In the genomic region with DNA sequence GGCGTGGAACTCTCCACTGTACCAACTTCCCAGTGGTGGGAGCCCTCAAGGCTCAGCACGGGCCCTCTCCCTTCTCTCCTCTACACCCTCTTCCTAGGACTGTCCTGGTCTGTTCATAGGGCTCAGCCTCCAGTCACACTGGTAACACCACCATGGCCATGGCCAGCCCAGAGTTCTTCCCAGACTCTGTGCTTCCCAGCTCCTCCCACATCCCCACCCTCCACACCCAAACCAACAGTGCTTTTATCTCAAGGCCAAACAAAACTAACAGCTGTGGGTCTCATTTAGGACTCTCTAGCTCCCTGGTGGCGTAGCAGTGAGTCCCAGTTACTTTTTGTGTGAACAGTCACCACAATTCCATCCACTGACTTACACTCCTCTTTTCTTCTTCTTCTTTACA, we compare ENCODE assay signal across 18 mouse cellular contexts. TPM values are rescaled to one million over a fixed set of nuclear protein-coding genes. Genes with fewer than 3 reads are reported as not detected.
DNase-seq lines count a peak whose midpoint lies in the region; ATAC-seq lines count a peak whose summit lies in the region.
"Had no signal": no experiment of that assay in that cellular context is flagged by ENCODE, and none has a peak within 500 bp of the region (broad histone marks: within the 10 kb centered on the region; RNA-seq: fewer than 3 reads in every experiment).

No protein-coding gene starts in this region.

- H3K36me3 ChIP-seq in lung, embryonic 15.5 days, result no peaks in the 10 kb centered on the region
- no peaks in the 10 kb centered on the region for H3K36me3 ChIP-seq in intestine, embryonic 16.5 days (ENCODE audit: control insufficient read depth, insufficient read depth, low read length)
- H3K36me3 ChIP-seq in liver, embryonic 16.5 days (ENCODE audit: control insufficient read depth, insufficient read depth), result no peaks in the 10 kb centered on the region

- 0 out of 2 replicates have a peak, but pooled peaks have one; percentile 17 for ATAC-seq in lung, embryonic 15.5 days (ENCODE audit: borderline replicate concordance, extremely low read depth, low FRiP score, low TSS enrichment)
- ATAC-seq in intestine, embryonic 16.5 days, result peak; percentile 78
- ATAC-seq in liver, embryonic 16.5 days (ENCODE audit: low read depth), result peak; percentile 77
- ATAC-seq: inflammation-experienced regulatory T-cells, adult 6 months had no signal

- H3K4me2 ChIP-seq in lung, embryonic 15.5 days, result no peak overlapping the region
- no peak overlapping the region for H3K4me2 ChIP-seq in intestine, embryonic 16.5 days (ENCODE audit: low read depth, low read length)
- H3K4me2 ChIP-seq in liver, embryonic 16.5 days (ENCODE audit: low read depth, low read length), result peak overlapping the region; percentile 33; the same call in 1 of the 2 replicates
- H3K4me2 ChIP-seq: neural tube, embryonic 13.5 days had no signal

- no peaks in the 10 kb centered on the region for H3K27me3 ChIP-seq in lung, embryonic 15.5 days
- H3K27me3 ChIP-seq in intestine, embryonic 16.5 days (replicated peaks; ENCODE audit: control insufficient read depth, insufficient read depth, low read length), result no peaks in the 10 kb centered on the region
- H3K27me3 ChIP-seq in liver, embryonic 16.5 days (ENCODE audit: control insufficient read depth, insufficient read depth, low read depth, low read length), result no peaks in the 10 kb centered on the region
- H3K27me3 ChIP-seq: neural tube, embryonic 13.5 days had no signal

- H3K9me3 ChIP-seq in lung, embryonic 15.5 days, result no peaks in the 10 kb centered on the region
- no peaks in the 10 kb centered on the region for H3K9me3 ChIP-seq in intestine, embryonic 16.5 days (ENCODE audit: control insufficient read depth, low read length)
- H3K9me3 ChIP-seq in liver, embryonic 16.5 days (replicated peaks; ENCODE audit: control insufficient read depth, low read length), result no peaks in the 10 kb centered on the region
- H3K9me3 ChIP-seq: neural tube, embryonic 13.5 days had no signal

- no peak overlapping the region for H3K9ac ChIP-seq in lung, embryonic 15.5 days
- no peak overlapping the region for H3K9ac ChIP-seq in intestine, embryonic 16.5 days (ENCODE audit: low read depth, low read length)
- H3K9ac ChIP-seq in liver, embryonic 16.5 days (ENCODE audit: low read depth, low read length), result no peak overlapping the region
- H3K9ac ChIP-seq: neural tube, embryonic 13.5 days had no signal

- H3K27ac ChIP-seq in lung, embryonic 15.5 days, result no peak overlapping the region
- no peak overlapping the region for H3K27ac ChIP-seq in intestine, embryonic 16.5 days (ENCODE audit: low read length)
- no peak overlapping the region for H3K27ac ChIP-seq in liver, embryonic 16.5 days (ENCODE audit: low read length)
- H3K27ac ChIP-seq: neural tube, embryonic 13.5 days had no signal

- intact Hi-C loops in gastrocnemius, postnatal 36 days (cut with DNase I), result no loop called here

- no peak overlapping the region for H3K4me3 ChIP-seq in lung, embryonic 15.5 days
- H3K4me3 ChIP-seq in intestine, embryonic 16.5 days (ENCODE audit: low read length), result no peak overlapping the region
- no peak overlapping the region for H3K4me3 ChIP-seq in liver, embryonic 16.5 days (ENCODE audit: low read depth, low read length)
- H3K4me3 ChIP-seq: neural tube, embryonic 13.5 days had no signal

- WGBS in lung, embryonic 15.5 days, result 62% methylated on average over 3 of the region's 3 CpGs
- 64% methylated on average over 3 of the region's 3 CpGs for WGBS in intestine, embryonic 16.5 days
- WGBS in liver, embryonic 16.5 days (ENCODE audit: insufficient replicate concordance), result 60% methylated on average over 3 of the region's 3 CpGs

- H3K4me1 ChIP-seq in lung, embryonic 15.5 days, result no peaks in the 10 kb centered on the region
- 0 out of 2 replicates have a peak, but pooled peaks cover 5% of the 10 kb centered on the region for H3K4me1 ChIP-seq in intestine, embryonic 16.5 days (ENCODE audit: control insufficient read depth, insufficient read depth, low read length)
- peaks cover 17% of the 10 kb centered on the region for H3K4me1 ChIP-seq in liver, embryonic 16.5 days (ENCODE audit: control insufficient read depth, low read depth, low read length)
- H3K4me1 ChIP-seq: neural tube, embryonic 13.5 days had no signal

- no peak for DNase-seq in lung, postnatal 10 days
- DNase-seq in frontal cortex, adult 2 months (ENCODE audit: extremely low spot score in 1 of 2, low spot score in 1 of 2), result no peak
- no peak for DNase-seq in gastrocnemius, postnatal 36 days
- no peak for DNase-seq in right cerebral cortex, postnatal 36 days (ENCODE audit: low spot score in 2 of 2)
- DNase-seq: adrenal gland, postnatal 10 days; B cell, adult 2 months; cerebellum, postnatal 14 days; heart, adult 18-20 months; kidney, postnatal 14 days; layer of hippocampus, adult 9-11 months; lung, adult 18-20 months; thymus, postnatal 25 days had no signal

RNA-seq across cellular contexts. Expression of a gene that starts 12.6 kb away (rescaled TPM):
- polyA plus RNA-seq in lung, embryonic 15.5 days (2015; fragmentation: Nextera tagmentation; extraction: Ambion mirVana), result 2.7 and 2.8 TPM in 2 replicates
- polyA plus RNA-seq in intestine, embryonic 16.5 days (2015; fragmentation: Nextera tagmentation; extraction: Ambion mirVana), result 3.5 and 4.1 TPM in 2 replicates
- polyA plus RNA-seq in liver, embryonic 16.5 days (2015; fragmentation: Nextera tagmentation; extraction: Ambion mirVana), result 4.9 and 5.1 TPM in 2 replicates
- 202 and 206 TPM in 2 replicates for polyA plus RNA-seq in frontal cortex, adult 2 months (2012; rRNA removed)
- 1 to 10 TPM in 1 of 2 experiments, under 1 TPM in 1; 0.66 to 1.0 TPM for total RNA-seq in gastrocnemius, postnatal 36 days (2021)
- polyA plus RNA-seq: inflammation-experienced regulatory T-cells, adult 6 months had no signal

RNA-seq across cellular contexts. Expression of a gene that starts 37.1 kb away (rescaled TPM):
- 35.5 and 39.1 TPM in 2 replicates for polyA plus RNA-seq in lung, embryonic 15.5 days (2015; fragmentation: Nextera tagmentation; extraction: Ambion mirVana)
- polyA plus RNA-seq in intestine, embryonic 16.5 days (2015; fragmentation: Nextera tagmentation; extraction: Ambion mirVana), result 47.4 and 48.5 TPM in 2 replicates
- 27.1 and 28.2 TPM in 2 replicates for polyA plus RNA-seq in liver, embryonic 16.5 days (2015; fragmentation: Nextera tagmentation; extraction: Ambion mirVana)
- polyA plus RNA-seq in frontal cortex, adult 2 months (2012; rRNA removed), result 55.4 and 62.0 TPM in 2 replicates
- total RNA-seq in gastrocnemius, postnatal 36 days (2021), result 10 to 100 TPM; 21.1 to 22.0 TPM

RNA-seq across cellular contexts. Expression of a gene that starts 40.9 kb away (rescaled TPM):
- polyA plus RNA-seq in lung, embryonic 15.5 days (2015; fragmentation: Nextera tagmentation; extraction: Ambion mirVana), result 0.49 and 0.52 TPM in 2 replicates
- polyA plus RNA-seq in intestine, embryonic 16.5 days (2015; fragmentation: Nextera tagmentation; extraction: Ambion mirVana), result 3.0 and 3.5 TPM in 2 replicates
- 14.1 and 15.8 TPM in 2 replicates for polyA plus RNA-seq in liver, embryonic 16.5 days (2015; fragmentation: Nextera tagmentation; extraction: Ambion mirVana)
- polyA plus RNA-seq in frontal cortex, adult 2 months (2012; rRNA removed), result 0.19 and 0.36 TPM in 2 replicates
- under 1 TPM; 0.46 to 0.59 TPM for total RNA-seq in gastrocnemius, postnatal 36 days (2021)
- total RNA-seq: midbrain, postnatal 0 days had no signal
- polyA plus RNA-seq: inflammation-experienced regulatory T-cells, adult 6 months had no signal

Comparison
In these comparisons a context has a peak if more than half of its experiments do, and no peak if none do; other contexts are left out.
1. ATAC-seq: peak in every context shown above with its lines; median percentile 78 in intestine, embryonic 16.5 days; 77 in liver, embryonic 16.5 days; 17 in lung, embryonic 15.5 days.
2. RNA of a gene that starts 12.6 kb away (polyA plus RNA-seq): 202 to 206 TPM in frontal cortex, adult 2 months; 4.9 to 5.1 TPM in liver, embryonic 16.5 days, 3.5 to 4.1 TPM in intestine, embryonic 16.5 days and 2.7 to 2.8 TPM in lung, embryonic 15.5 days; every median in the first group is over 10 times any median in the second.